Mouse (Mus musculus): ENCODE measurements around the gene 1700029H14Rik. TPM values are rescaled to one million over a fixed set of nuclear protein-coding genes. Genes with fewer than 3 reads are reported as not detected.

Gene 1700029H14Rik
- polyA plus RNA-seq, 1 experiment from 2014 or later: not detected

- no peaks in the 10 kb centered on the region for H3K9me3 ChIP-seq (ENCODE audit: control insufficient read depth, low read length)
- 75% methylated on average over 5 of the region's 5 CpGs for WGBS
- H3K27ac ChIP-seq (replicated peaks; ENCODE audit: low read depth, low read length): no peak overlapping the region
- H3K4me1 ChIP-seq (ENCODE audit: control insufficient read depth, insufficient read depth, low read length): no peaks in the 10 kb centered on the region
- H3K36me3 ChIP-seq (ENCODE audit: control insufficient read depth, insufficient read depth, low read length): no peaks in the 10 kb centered on the region
- H3K4me2 ChIP-seq (ENCODE audit: low read depth, severe bottlenecking): no peak overlapping the region
- no peak overlapping the region for H3K4me3 ChIP-seq (ENCODE audit: low read depth, low read length)
- ATAC-seq (ENCODE audit: insufficient number of reproducible peaks, low FRiP score, low TSS enrichment, low read depth): no peak
- no peaks in the 10 kb centered on the region for H3K27me3 ChIP-seq (ENCODE audit: control insufficient read depth, insufficient read depth, low read length)
- no peak for DNase-seq (ENCODE audit: low spot score)
- H3K9ac ChIP-seq (ENCODE audit: low read length): no peak overlapping the region
Observed at GRCm38 (mm10) chr8:13512016-13512415, 50.2 kb downstream of the 1700029H14Rik start.

GRCm38 (mm10) chr8:13507284-13507937, 54.9 kb downstream of the 1700029H14Rik start:
- Histone ChIP-seq H3K4me2 (ENCODE audit: low read depth, severe bottlenecking) (no peak overlapping the region), H3K27ac (replicated peaks; ENCODE audit: low read depth, low read length) (no peak overlapping the region), H3K4me1 (ENCODE audit: control insufficient read depth, insufficient read depth, low read length) (no peaks in the 10 kb centered on the region), H3K36me3 (ENCODE audit: control insufficient read depth, insufficient read depth, low read length) (no peaks in the 10 kb centered on the region), H3K9me3 (ENCODE audit: control insufficient read depth, low read length) (no peaks in the 10 kb centered on the region), H3K9ac (ENCODE audit: low read length) (no peak overlapping the region), H3K4me3 (ENCODE audit: low read depth, low read length) (no peak overlapping the region), H3K27me3 (ENCODE audit: control insufficient read depth, insufficient read depth, low read length) (no peaks in the 10 kb centered on the region)
- ATAC-seq (ENCODE audit: insufficient number of reproducible peaks, low FRiP score, low TSS enrichment, low read depth): no peak
- no peak for DNase-seq (ENCODE audit: low spot score)
- WGBS: 82% methylated on average over 3 of the region's 3 CpGs

DNA sequence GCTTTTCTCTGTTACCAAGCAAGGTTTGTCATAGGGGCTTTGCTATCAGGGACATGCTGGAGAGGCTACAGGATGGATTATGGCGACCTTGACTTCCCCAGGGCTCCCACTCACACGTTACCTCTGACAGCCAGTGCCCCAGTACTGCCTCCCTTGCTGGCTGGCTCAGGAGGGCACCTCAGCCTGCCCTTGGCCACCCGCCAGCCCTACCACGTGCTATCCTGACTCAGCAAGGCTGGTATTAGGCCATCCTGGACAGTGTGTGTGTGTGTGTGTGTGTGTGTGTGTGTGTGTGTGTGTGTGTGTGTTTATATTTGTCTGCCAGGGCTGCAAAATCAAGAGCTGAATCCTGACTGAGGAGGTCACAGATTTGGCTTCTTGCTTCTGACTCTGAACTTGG, 55.4 kb downstream of the 1700029H14Rik start:
- H3K4me3 ChIP-seq (ENCODE audit: low read depth, low read length): no peak overlapping the region
- H3K27ac ChIP-seq (replicated peaks; ENCODE audit: low read depth, low read length): no peak overlapping the region
- ATAC-seq (ENCODE audit: insufficient number of reproducible peaks, low FRiP score, low TSS enrichment, low read depth) (no peak), DNase-seq (ENCODE audit: low spot score) (no peak)
- no peaks in the 10 kb centered on the region for H3K4me1 ChIP-seq (ENCODE audit: control insufficient read depth, insufficient read depth, low read length)
- H3K9ac ChIP-seq (ENCODE audit: low read length): no peak overlapping the region
- H3K4me2 ChIP-seq (ENCODE audit: low read depth, severe bottlenecking): no peak overlapping the region
- no peaks in the 10 kb centered on the region for H3K27me3 ChIP-seq (ENCODE audit: control insufficient read depth, insufficient read depth, low read length)
- 63% methylated on average over 4 of the region's 4 CpGs for WGBS
- H3K36me3 ChIP-seq (ENCODE audit: control insufficient read depth, insufficient read depth, low read length): no peaks in the 10 kb centered on the region
- no peaks in the 10 kb centered on the region for H3K9me3 ChIP-seq (ENCODE audit: control insufficient read depth, low read length)

DNA sequence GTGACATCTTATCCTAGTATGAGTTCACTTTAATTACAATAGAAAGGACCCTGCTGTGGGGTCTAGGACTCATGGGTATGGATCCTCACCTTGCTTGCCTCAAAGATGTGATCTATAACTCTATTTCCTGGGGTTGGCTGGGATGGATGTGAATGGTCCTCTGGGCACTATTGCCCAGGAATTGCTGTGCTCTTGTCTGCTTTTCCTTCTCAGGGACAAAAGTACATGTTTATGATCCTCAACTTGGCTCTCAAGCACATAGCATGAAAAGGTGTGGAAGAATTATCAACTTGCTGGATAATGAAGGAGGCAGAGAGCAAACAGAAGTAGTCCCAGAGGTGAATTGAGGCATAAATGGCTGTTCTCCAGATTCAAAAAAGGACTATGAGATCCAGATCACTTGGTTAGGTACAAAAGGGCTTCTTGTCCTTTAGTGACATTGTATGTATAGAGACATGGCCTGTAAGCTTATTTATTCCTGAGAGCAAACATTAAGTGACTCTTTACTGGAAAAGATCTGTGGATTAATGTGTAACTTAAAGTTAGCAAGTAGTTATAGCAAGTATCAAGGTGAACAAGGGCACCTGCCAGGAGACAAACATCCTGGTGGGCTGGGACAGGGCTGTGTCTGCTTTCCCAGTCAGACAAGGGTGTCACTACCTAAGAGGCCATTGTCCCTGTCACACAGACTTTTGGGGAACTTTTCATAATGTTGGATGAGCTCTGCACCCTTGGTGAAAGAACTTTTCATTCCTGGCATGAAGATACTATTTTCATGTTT, 57.2 kb downstream of the 1700029H14Rik start:
- no peaks in the 10 kb centered on the region for H3K4me1 ChIP-seq (ENCODE audit: control insufficient read depth, insufficient read depth, low read length)
- H3K4me3 ChIP-seq (ENCODE audit: low read depth, low read length): no peak overlapping the region
- ATAC-seq (ENCODE audit: insufficient number of reproducible peaks, low FRiP score, low TSS enrichment, low read depth): no peak
- no peak overlapping the region for H3K27ac ChIP-seq (replicated peaks; ENCODE audit: low read depth, low read length)
- no peaks in the 10 kb centered on the region for H3K9me3 ChIP-seq (ENCODE audit: control insufficient read depth, low read length)
- DNase-seq (ENCODE audit: low spot score): no peak
- H3K4me2 ChIP-seq (ENCODE audit: low read depth, severe bottlenecking): no peak overlapping the region
- H3K27me3 ChIP-seq (ENCODE audit: control insufficient read depth, insufficient read depth, low read length): no peaks in the 10 kb centered on the region
- H3K9ac ChIP-seq (ENCODE audit: low read length): no peak overlapping the region
- H3K36me3 ChIP-seq (ENCODE audit: control insufficient read depth, insufficient read depth, low read length): no peaks in the 10 kb centered on the region

GRCm38 (mm10) chr8:13503936-13504606, 58.2 kb downstream of the 1700029H14Rik start:
- Histone ChIP-seq H3K9ac (ENCODE audit: low read length) (no peak overlapping the region), H3K4me2 (ENCODE audit: low read depth, severe bottlenecking) (no peak overlapping the region), H3K4me3 (ENCODE audit: low read depth, low read length) (no peak overlapping the region), H3K9me3 (ENCODE audit: control insufficient read depth, low read length) (no peaks in the 10 kb centered on the region), H3K27ac (replicated peaks; ENCODE audit: low read depth, low read length) (no peak overlapping the region), H3K4me1 (ENCODE audit: control insufficient read depth, insufficient read depth, low read length) (no peaks in the 10 kb centered on the region), H3K27me3 (ENCODE audit: control insufficient read depth, insufficient read depth, low read length) (no peaks in the 10 kb centered on the region), H3K36me3 (ENCODE audit: control insufficient read depth, insufficient read depth, low read length) (no peaks in the 10 kb centered on the region)
- DNase-seq (ENCODE audit: low spot score) (no peak), ATAC-seq (ENCODE audit: insufficient number of reproducible peaks, low FRiP score, low TSS enrichment, low read depth) (no peak)
- WGBS: 89% methylated on average over 8 of the region's 8 CpGs

DNA sequence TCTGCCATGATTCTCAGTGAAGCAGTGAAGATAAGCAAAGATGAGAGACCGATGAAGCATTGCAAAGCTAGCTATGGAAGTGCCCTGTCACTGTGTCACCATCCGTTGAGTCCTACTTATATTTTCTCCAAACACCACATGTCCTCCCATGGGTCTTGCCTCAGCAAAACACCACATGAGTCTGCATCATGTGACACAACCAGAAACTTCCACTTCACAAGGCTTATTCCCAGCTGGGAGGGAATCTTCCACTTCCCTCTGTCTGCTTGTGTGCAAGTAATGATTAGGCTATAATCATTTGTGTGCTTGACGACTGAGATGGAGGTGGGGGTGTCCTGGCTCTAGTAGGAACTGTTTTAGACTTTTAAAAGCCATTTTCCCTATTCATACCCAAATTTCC, 61.0 kb downstream of the 1700029H14Rik start:
- Histone ChIP-seq H3K36me3 (ENCODE audit: control insufficient read depth, insufficient read depth, low read length) (no peaks in the 10 kb centered on the region), H3K27me3 (ENCODE audit: control insufficient read depth, insufficient read depth, low read length) (no peaks in the 10 kb centered on the region), H3K4me3 (ENCODE audit: low read depth, low read length) (no peak overlapping the region), H3K27ac (replicated peaks; ENCODE audit: low read depth, low read length) (no peak overlapping the region), H3K9me3 (ENCODE audit: control insufficient read depth, low read length) (no peaks in the 10 kb centered on the region), H3K4me2 (ENCODE audit: low read depth, severe bottlenecking) (no peak overlapping the region), H3K4me1 (ENCODE audit: control insufficient read depth, insufficient read depth, low read length) (no peaks in the 10 kb centered on the region), H3K9ac (ENCODE audit: low read length) (no peak overlapping the region)
- 82% methylated on average over 3 of the region's 3 CpGs for WGBS
- no peak for ATAC-seq (ENCODE audit: insufficient number of reproducible peaks, low FRiP score, low TSS enrichment, low read depth)
- no peak for DNase-seq (ENCODE audit: low spot score)

Other genes starting within 250 kb of the 1700029H14Rik start
- 196 and 199 TPM in 2 replicates for gene Tfdp1, start 223.7 kb downstream of the 1700029H14Rik start, polyA plus RNA-seq (2014; fragmentation: Nextera tagmentation; extraction: Ambion mirVana)
- gene Atp4b, start 165.6 kb downstream of the 1700029H14Rik start, polyA plus RNA-seq (2014; fragmentation: Nextera tagmentation; extraction: Ambion mirVana): not detected in 2 replicates
- 0.03 TPM in 1 of 2 replicates, not detected in the other for gene Grk1, start 157.4 kb downstream of the 1700029H14Rik start, polyA plus RNA-seq (2014; fragmentation: Nextera tagmentation; extraction: Ambion mirVana)
- gene Tmem255b, start 127.3 kb downstream of the 1700029H14Rik start, polyA plus RNA-seq (2014; fragmentation: Nextera tagmentation; extraction: Ambion mirVana): 0.58 TPM in 1 of 2 replicates, not detected in the other
- 3.2 and 3.6 TPM in 2 replicates for gene Gas6, start 68.0 kb downstream of the 1700029H14Rik start, polyA plus RNA-seq (2014; fragmentation: Nextera tagmentation; extraction: Ambion mirVana)
- 16.6 and 19.8 TPM in 2 replicates for gene Rasa3, start 115.1 kb upstream of the 1700029H14Rik start, polyA plus RNA-seq (2014; fragmentation: Nextera tagmentation; extraction: Ambion mirVana)
- gene Cfap97d2, start 143.4 kb upstream of the 1700029H14Rik start, polyA plus RNA-seq (2014; fragmentation: Nextera tagmentation; extraction: Ambion mirVana): 0.14 TPM in 1 of 2 replicates, not detected in the other
- 246 and 251 TPM in 2 replicates for gene Cdc16, start 195.2 kb upstream of the 1700029H14Rik start, polyA plus RNA-seq (2014; fragmentation: Nextera tagmentation; extraction: Ambion mirVana)
- 43.7 and 46.2 TPM in 2 replicates for gene Upf3a, start 223.2 kb upstream of the 1700029H14Rik start, polyA plus RNA-seq (2014; fragmentation: Nextera tagmentation; extraction: Ambion mirVana)

All from limb, embryonic 11.5 days (tissue).